Comparison of ENCODE assay signal across 8 mouse cellular contexts in the genomic region with DNA sequence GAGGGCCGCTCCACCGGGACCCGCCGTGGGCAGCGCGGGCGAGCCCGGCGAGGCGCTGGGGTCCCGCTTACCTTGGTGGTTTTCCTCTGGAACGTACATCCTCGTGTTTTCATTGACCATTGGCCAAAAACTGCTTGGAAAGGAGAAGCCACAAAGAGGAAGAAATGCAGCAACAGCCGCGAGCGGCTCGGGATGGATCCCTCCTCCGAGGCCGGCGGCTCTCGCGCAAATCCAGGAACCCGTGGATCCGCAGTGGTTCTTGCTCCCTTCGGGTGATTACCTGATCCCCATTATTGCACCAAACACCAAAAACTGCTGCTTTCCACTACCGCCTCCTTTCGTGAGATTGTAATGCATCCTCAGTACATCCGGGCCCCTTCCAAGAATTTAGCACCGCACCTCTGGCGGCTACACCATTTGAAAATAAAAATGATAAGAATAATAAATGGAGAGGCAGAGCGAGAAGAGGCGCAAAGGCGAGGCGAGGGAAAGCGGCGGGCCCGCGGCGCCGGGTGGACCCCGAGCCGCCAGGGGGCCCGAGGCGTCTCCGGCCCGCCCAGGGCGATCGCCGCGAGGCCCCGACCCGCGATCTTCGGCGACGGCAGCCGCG.
A peak's percentile ranks its signal among the peaks of the same experiment; 100 is the strongest.
DNase-seq lines count a peak whose midpoint lies in the region; ATAC-seq and TF ChIP-seq lines count a peak whose summit lies in the region.

No protein-coding gene starts in this region.

- in situ Hi-C loops in ES-E14 (cut with MboI; ENCODE audit: low sequenced_read_pairs in 2 of 2, unreplicated experiment in 2 of 2), result loop anchor here (10.0 to 25.0 kb wide), 2 partner anchors 463 to 471 kb away; no protein-coding TSS in a partner anchor

- no peaks in the 10 kb centered on the region for H3K36me3 ChIP-seq in heart, adult 2 months (ENCODE audit: control insufficient read depth, insufficient read depth, low read length)
- H3K36me3 ChIP-seq in ES-E14 (ENCODE audit: control insufficient read depth, insufficient read depth, low read length, poor library complexity, severe bottlenecking), result no peaks in the 10 kb centered on the region
- H3K36me3 ChIP-seq in heart, embryonic 16.5 days (ENCODE audit: control insufficient read depth, insufficient read depth), result no peaks in the 10 kb centered on the region
- no peaks in the 10 kb centered on the region for H3K36me3 ChIP-seq in limb, embryonic 13.5 days

- no peaks in the 10 kb centered on the region for H3K9me3 ChIP-seq in ES-E14 (ENCODE audit: control insufficient read depth, insufficient read depth, low read depth, low read length)
- no peaks in the 10 kb centered on the region for H3K9me3 ChIP-seq in heart, embryonic 16.5 days (replicated peaks; ENCODE audit: control insufficient read depth, low read length)
- no peaks in the 10 kb centered on the region for H3K9me3 ChIP-seq in limb, embryonic 13.5 days

- H3K4me2 ChIP-seq in heart, embryonic 16.5 days (ENCODE audit: low read depth, low read length), result peak overlapping the region; percentile 99
- peak overlapping the region; percentile 91 for H3K4me2 ChIP-seq in limb, embryonic 13.5 days (replicated peaks)

- no peaks in the 10 kb centered on the region for H3K79me2 ChIP-seq in heart, adult 2 months (replicated peaks; ENCODE audit: control insufficient read depth, insufficient read depth, low read length)

- 4% methylated on average over 54 of the region's 58 CpGs for WGBS in heart, adult 2 months
- 1% methylated on average over 50 of the region's 58 CpGs for WGBS in heart, embryonic 16.5 days
- WGBS in limb, embryonic 13.5 days, result under 1% methylated on average over 41 of the region's 58 CpGs
- WGBS in olfactory bulb, adult 2 months, result under 1% methylated on average over 58 of the region's 58 CpGs

- peak overlapping the region; percentile 36 for H3K4me3 ChIP-seq in heart, adult 2 months
- peak overlapping the region; percentile 66 to 71 for H3K4me3 ChIP-seq in ES-E14 (ENCODE audit: insufficient read depth in 1 of 2, low read depth in 1 of 2, low read length in 2 of 2, poor library complexity in 1 of 2, severe bottlenecking in 1 of 2)
- H3K4me3 ChIP-seq in heart, embryonic 16.5 days (ENCODE audit: low read length), result peak overlapping the region; percentile 74
- peak overlapping the region; percentile 72 for H3K4me3 ChIP-seq in limb, embryonic 13.5 days
- H3K4me3 ChIP-seq in olfactory bulb, adult 2 months (ENCODE audit: insufficient read depth, low read depth, low read length), result peak overlapping the region; percentile 88

- TF ChIP-seq POLR2A in heart, adult 2 months (IDR thresholded peaks at IDR 0.05; ENCODE audit: insufficient read depth, low read depth, low read length), result no peak
- no peak for TF ChIP-seq POLR2A in olfactory bulb, adult 2 months (IDR thresholded peaks at IDR 0.05; ENCODE audit: insufficient read depth, low read depth, low read length)

- no peak for TF ChIP-seq EP300 in heart, adult 2 months (IDR thresholded peaks at IDR 0.05; ENCODE audit: insufficient read depth, low read depth, low read length)

- ATAC-seq in heart, embryonic 16.5 days (replicated peaks; ENCODE audit: extremely low read depth, insufficient read depth, low FRiP score), result no peak
- peak; percentile 5; the same call in 1 of the 2 replicates for ATAC-seq in limb, embryonic 13.5 days (ENCODE audit: low FRiP score, low read depth)

- H3K27me3 ChIP-seq in heart, adult 2 months (ENCODE audit: control insufficient read depth, insufficient read depth, low read length), result no peaks in the 10 kb centered on the region
- H3K27me3 ChIP-seq in heart, embryonic 16.5 days (ENCODE audit: control insufficient read depth, insufficient read depth, low read length), result peaks cover 3% of the 10 kb centered on the region
- peaks cover 19% of the 10 kb centered on the region for H3K27me3 ChIP-seq in limb, embryonic 13.5 days

- H3K4me1 ChIP-seq in heart, adult 2 months (ENCODE audit: control insufficient read depth, insufficient read depth, low read length), result no peaks in the 10 kb centered on the region
- H3K4me1 ChIP-seq in ES-E14 (ENCODE audit: control insufficient read depth in 2 of 2, insufficient read depth in 2 of 2, low read length in 2 of 2, poor library complexity in 1 of 2), result no peaks in the 10 kb centered on the region
- H3K4me1 ChIP-seq in heart, embryonic 16.5 days (ENCODE audit: control insufficient read depth, insufficient read depth, low read length), result peaks cover 36% of the 10 kb centered on the region
- peaks cover 43% of the 10 kb centered on the region for H3K4me1 ChIP-seq in limb, embryonic 13.5 days
- H3K4me1 ChIP-seq in olfactory bulb, adult 2 months (ENCODE audit: control insufficient read depth, insufficient read depth, low read length), result peaks cover 15% of the 10 kb centered on the region

- 0 out of 2 replicates have a peak, but pooled peaks have one; percentile 12 for TF ChIP-seq CTCF in heart, adult 2 months (IDR thresholded peaks at IDR 0.05)
- no peak for TF ChIP-seq CTCF in olfactory bulb, adult 2 months (IDR thresholded peaks at IDR 0.05; ENCODE audit: insufficient read depth, low read depth, low read length)

- peak overlapping the region; percentile 75 for H3K9ac ChIP-seq in heart, adult 2 months (ENCODE audit: low read depth, low read length)
- H3K9ac ChIP-seq in ES-E14 (ENCODE audit: insufficient read depth, low read depth, low read length, poor library complexity, severe bottlenecking), result peak overlapping the region; percentile 68
- H3K9ac ChIP-seq in heart, embryonic 16.5 days (ENCODE audit: low read length), result peak overlapping the region; percentile 79
- H3K9ac ChIP-seq in limb, embryonic 13.5 days, result peak overlapping the region; percentile 84

- intact Hi-C loops in heart, adult 2 months (cut with DNase I), result loop anchor here (2.0 to 10.0 kb wide), 2 partner anchors 263 to 461 kb away; no protein-coding TSS in a partner anchor

- peak overlapping the region; percentile 68 for H3K27ac ChIP-seq in heart, adult 2 months
- no peak overlapping the region for H3K27ac ChIP-seq in ES-E14 (ENCODE audit: insufficient read depth, low read depth, low read length, poor library complexity, severe bottlenecking)
- peak overlapping the region; percentile 49 for H3K27ac ChIP-seq in heart, embryonic 16.5 days (ENCODE audit: low read length)
- H3K27ac ChIP-seq in limb, embryonic 13.5 days, result peak overlapping the region; percentile 92
- H3K27ac ChIP-seq in olfactory bulb, adult 2 months (ENCODE audit: insufficient read depth, low read depth, low read length), result peak overlapping the region; percentile 79

- DNase-seq in heart, adult 2 months, result peak in 1 of 2 experiments; percentile 55
- no peak for DNase-seq in heart, adult 9 months (ENCODE audit: low spot score in 2 of 2)
- no peak for DNase-seq in ES-E14 (ENCODE audit: low read depth, low spot score)
- DNase-seq in cerebellum, postnatal 36 days, result peak; percentile 42 to 60
- DNase-seq in spleen, adult 18-20 months, result no peak

TF ChIP-seq in ES-E14, 5 proteins besides CTCF, POLR2A, EP300 and RAD21:
- TF ChIP-seq MAFK (IDR thresholded peaks at IDR 0.05; ENCODE audit: insufficient read depth, low read depth, low read length), result no peak
- TF ChIP-seq ZC3H11A (IDR thresholded peaks at IDR 0.05; ENCODE audit: borderline replicate concordance, low read depth, low read length), result no peak
- TF ChIP-seq ZNF384 (IDR thresholded peaks at IDR 0.05; ENCODE audit: low read depth, low read length), result no peak
- no peak for TF ChIP-seq CHD2 (IDR thresholded peaks at IDR 0.05; ENCODE audit: low read depth, low read length)
- no peak for TF ChIP-seq HCFC1 (IDR thresholded peaks at IDR 0.05; ENCODE audit: borderline replicate concordance, insufficient read depth, low read length)

Comparison
In these comparisons a context has a peak if more than half of its experiments do, and no peak if none do; other contexts are left out.
1. DNase-seq: peak in cerebellum, postnatal 36 days (2 of 2); none in heart, adult 9 months (0 of 2), ES-E14 (single experiment) and spleen, adult 18-20 months (0 of 2).
2. H3K4me3 ChIP-seq: peak in every context shown above with its lines; median percentile 88 in olfactory bulb, adult 2 months; 74 in heart, embryonic 16.5 days; 72 in limb, embryonic 13.5 days; 68 in ES-E14; 36 in heart, adult 2 months.
3. Peak in every context shown above with its lines, with median percentiles within 50 percentile points of each other: H3K9ac ChIP-seq.